Mouse (Mus musculus) neural tube, embryonic 13.5 days (tissue): ENCODE results near the gene Tomm20. TPM values are rescaled to one million over a fixed set of nuclear protein-coding genes. Genes with fewer than 3 reads are reported as not detected.

ENCODE experiments used
- ATAC-seq: fragments of 200-750 bp; cut with Nextera tagmentation; 2 replicates; pipeline ENCODE4 v1.8.0; 2017; ENCODE audit warnings: low read depth, mild to moderate bottlenecking, moderate TSS enrichment, moderate library complexity
- H3K27ac ChIP-seq: fragments of 300-500 bp; sonication (generic); replicated peaks from 2 replicates; pipeline ENCODE4 v1.5.1; 2015; ENCODE audit warnings: moderate library complexity, mild to moderate bottlenecking, inconsistent platforms
- H3K27me3 ChIP-seq: fragments of 300-500 bp; sonication (generic); 2 replicates; pipeline ENCODE4 v1.6.1; 2015; ENCODE audit warnings: mild to moderate bottlenecking, inconsistent platforms
- H3K36me3 ChIP-seq: fragments of 300-500 bp; sonication (generic); 2 replicates; pipeline ENCODE4 v1.6.1; 2015; ENCODE audit warnings: mild to moderate bottlenecking, inconsistent platforms
- H3K4me1 ChIP-seq: fragments of 300-500 bp; sonication (generic); replicated peaks from 2 replicates; pipeline ENCODE4 v1.6.1; 2015; ENCODE audit warnings: inconsistent platforms
- H3K4me2 ChIP-seq: fragments of 300-500 bp; sonication (generic); 2 replicates; pipeline ENCODE4 v1.6.1; 2015; ENCODE audit warnings: inconsistent platforms, mild to moderate bottlenecking, moderate library complexity
- H3K4me3 ChIP-seq: fragments of 300-500 bp; sonication (generic); 2 replicates; pipeline ENCODE4 v1.5.1; 2015; ENCODE audit warnings: mild to moderate bottlenecking, inconsistent platforms
- H3K9ac ChIP-seq: fragments of 300-500 bp; sonication (generic); 2 replicates; pipeline ENCODE4 v1.6.1; 2015; ENCODE audit warnings: moderate library complexity, mild to moderate bottlenecking, inconsistent platforms
- H3K9me3 ChIP-seq: fragments of 300-500 bp; sonication (generic); 2 replicates; pipeline ENCODE4 v1.6.1; 2016; ENCODE audit warnings: inconsistent platforms
- WGBS: fragments of 180-500 bp; shearing (Covaris S2); methylation state at CpG from one replicate; pipeline ENCODE4 v1.1.7; 2015; 5-methylcytosine and 5-hydroxymethylcytosine counted together
- polyA plus RNA-seq: library from polyadenylated mRNA; unstranded; fragments of >200 nt; fragmentation: Nextera tagmentation; extraction: Ambion mirVana; gene quantifications from 2 replicates; pipeline ENCODE4 v1.2.1, GENCODE M21; 2015

Gene Tomm20
- polyA plus RNA-seq, 1 experiment from 2014 or later: 211 TPM

DNA sequence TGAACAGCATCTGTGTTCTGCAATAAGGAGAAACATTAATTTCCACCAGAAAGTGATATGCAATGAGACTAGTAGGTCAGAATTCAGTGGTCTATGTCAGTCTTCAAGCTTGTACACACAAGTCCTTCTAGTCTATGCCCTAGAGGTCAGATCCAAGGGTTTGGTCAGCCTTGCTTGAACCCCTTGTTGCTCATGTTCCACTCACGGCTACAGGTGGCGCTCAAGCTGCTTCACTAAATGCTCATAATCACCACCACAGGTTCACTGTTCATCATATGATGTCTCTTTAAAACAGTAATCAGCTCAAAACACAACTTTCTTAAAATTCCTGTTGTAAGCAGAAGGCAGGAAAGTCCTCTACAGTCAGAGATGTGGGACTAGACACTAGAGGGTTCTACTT, 3.9 kb upstream of the Tomm20 start:
- no peaks in the 10 kb centered on the region for H3K9me3 ChIP-seq
- H3K4me1 ChIP-seq: peaks cover 8% of the 10 kb centered on the region
- no peak overlapping the region for H3K4me2 ChIP-seq
- H3K27me3 ChIP-seq: no peaks in the 10 kb centered on the region
- H3K36me3 ChIP-seq: peaks cover 61% of the 10 kb centered on the region
- H3K27ac ChIP-seq: no peak overlapping the region
- ATAC-seq: no peak
- H3K9ac ChIP-seq: no peak overlapping the region
- H3K4me3 ChIP-seq: no peak overlapping the region
- WGBS: 90% methylated on average over 2 of the region's 2 CpGs

DNA sequence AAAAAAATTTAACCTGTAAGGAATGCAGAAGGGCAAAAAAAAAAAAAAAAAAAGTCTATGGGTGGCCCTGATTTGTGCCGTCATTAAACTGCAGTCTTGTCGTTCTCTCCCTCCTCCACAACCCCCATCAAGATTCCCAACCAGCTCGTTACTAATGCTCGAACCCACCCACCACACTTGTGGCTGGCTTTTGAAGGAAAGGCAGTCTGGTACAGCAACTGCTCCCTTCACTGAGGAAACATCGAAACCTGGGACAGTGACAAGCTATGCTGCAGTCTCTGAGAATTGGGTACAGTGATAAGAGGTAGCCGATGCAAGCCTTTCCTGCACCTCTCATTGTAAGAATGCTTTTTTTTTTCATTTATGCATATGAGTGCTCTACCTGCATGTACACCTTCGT, 800 bp upstream of the Tomm20 start:
- H3K9ac ChIP-seq: peak overlapping the region; percentile 92; the same call in 1 of the 2 replicates
- WGBS: 76% methylated on average over 7 of the region's 7 CpGs

DNA sequence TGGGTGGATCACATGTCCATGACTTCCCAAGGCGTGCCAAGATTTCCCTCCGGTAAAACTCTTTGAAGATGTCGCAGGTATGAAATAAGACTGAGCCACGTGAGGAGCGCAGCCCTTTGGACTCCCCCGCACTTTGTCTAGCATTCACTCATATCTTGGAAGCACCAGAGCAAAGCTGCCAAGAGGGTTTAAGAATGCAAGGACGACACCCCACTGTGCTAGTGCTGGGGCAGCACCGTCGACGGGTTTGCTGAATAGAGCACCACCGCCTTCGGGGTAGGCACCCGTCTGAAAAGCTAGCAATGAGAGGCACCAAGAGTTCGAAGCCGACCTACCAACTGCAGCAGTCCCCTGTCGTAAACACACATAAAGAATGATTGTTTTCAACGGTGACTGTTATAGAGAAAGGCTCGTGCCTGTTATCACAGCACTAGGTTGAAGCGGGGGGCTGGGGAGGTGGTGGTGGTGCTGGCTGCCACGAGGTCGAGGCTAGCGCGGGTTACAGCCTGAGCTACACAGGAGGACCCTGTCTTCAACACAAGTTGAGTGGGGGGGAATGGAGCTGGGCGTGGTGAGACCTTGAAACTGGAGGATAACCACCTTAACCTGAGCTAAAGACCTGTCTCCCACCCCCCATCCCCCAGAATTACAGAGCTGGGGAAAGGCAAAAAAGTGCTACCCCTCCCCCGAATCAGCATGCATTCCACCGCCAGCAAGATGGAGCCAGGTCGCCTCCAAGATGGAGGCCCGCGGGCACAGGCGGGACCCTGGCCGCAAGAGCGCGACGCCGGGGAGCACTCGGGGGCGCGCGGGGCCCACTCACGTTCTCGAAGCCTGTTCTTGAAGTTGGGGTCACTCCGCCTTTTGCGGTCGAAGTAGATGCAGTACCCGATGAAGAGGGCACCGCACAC, 608 bp downstream of the Tomm20 start:
- no peaks in the 10 kb centered on the region for H3K9me3 ChIP-seq
- H3K4me1 ChIP-seq: peaks cover 32% of the 10 kb centered on the region
- ATAC-seq: peak; percentile 79
- H3K27me3 ChIP-seq: no peaks in the 10 kb centered on the region
- peaks cover 19% of the 10 kb centered on the region for H3K36me3 ChIP-seq
- H3K9ac ChIP-seq: peak overlapping the region; percentile 92
- WGBS: under 1% methylated on average over 46 of the region's 46 CpGs
- H3K4me3 ChIP-seq: peak overlapping the region; percentile 87
- peak overlapping the region; percentile 83 for H3K4me2 ChIP-seq
- H3K27ac ChIP-seq: peak overlapping the region; percentile 86

More for the DNA sequence above, 800 bp upstream of the Tomm20 start:
- H3K4me3 ChIP-seq: no peak overlapping the region
- no peaks in the 10 kb centered on the region for H3K9me3 ChIP-seq
- H3K27me3 ChIP-seq: no peaks in the 10 kb centered on the region
- peak overlapping the region; percentile 83 for H3K4me2 ChIP-seq
- H3K27ac ChIP-seq: peak overlapping the region; percentile 86
- H3K36me3 ChIP-seq: peaks cover 33% of the 10 kb centered on the region
- no peak for ATAC-seq
- H3K4me1 ChIP-seq: peaks cover 32% of the 10 kb centered on the region

DNA sequence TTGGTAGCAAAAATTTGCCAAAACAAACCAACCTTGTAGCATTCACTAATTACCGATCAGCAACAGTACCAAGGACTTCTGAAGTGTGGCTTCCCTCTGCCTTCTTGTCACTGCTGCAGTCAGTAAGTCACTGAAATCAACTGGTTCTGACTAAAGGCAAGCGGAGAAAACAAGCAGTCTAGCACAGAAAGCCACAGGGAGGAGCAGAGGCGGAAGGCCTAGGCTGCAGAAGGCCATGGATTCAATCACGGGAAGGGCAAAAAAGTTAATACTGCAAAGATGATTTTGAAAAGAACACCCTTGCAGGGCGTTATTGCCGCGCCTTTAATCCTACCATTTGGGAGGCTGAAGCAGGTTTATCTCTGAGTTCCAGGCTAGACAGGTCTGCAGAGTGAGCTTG, 2.1 kb downstream of the Tomm20 start:
- H3K4me3 ChIP-seq: 0 out of 2 replicates have a peak overlapping the region, but pooled peaks have one; percentile 87
- peak overlapping the region; percentile 83 for H3K4me2 ChIP-seq
- H3K4me1 ChIP-seq: peaks cover 32% of the 10 kb centered on the region

DNA sequence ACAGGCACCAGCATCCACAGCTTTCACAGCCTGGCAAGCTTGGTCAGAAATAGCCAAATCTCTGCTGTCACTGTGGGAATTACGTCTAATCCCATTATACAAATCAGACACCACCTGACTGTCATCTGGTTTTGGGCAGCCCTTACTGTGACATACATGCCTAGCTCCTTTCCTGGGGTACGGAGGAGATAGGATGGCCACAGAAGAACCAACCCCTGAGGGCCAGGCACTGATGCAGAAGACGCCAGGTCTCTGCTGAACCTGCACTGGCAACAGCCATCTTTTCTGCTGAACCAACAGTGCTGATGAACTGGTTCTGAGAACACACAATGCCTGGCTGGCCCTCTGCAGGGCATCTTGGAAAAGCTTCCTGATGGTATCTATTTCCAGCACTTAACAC, 8.3 kb downstream of the Tomm20 start:
- WGBS: 96% methylated on average over 3 of the region's 3 CpGs
- Histone ChIP-seq H3K36me3 (peaks cover 66% of the 10 kb centered on the region), H3K27me3 (no peaks in the 10 kb centered on the region), H3K4me1 (peaks cover 7% of the 10 kb centered on the region; the same call in 1 of the 2 replicates), H3K9ac (no peak overlapping the region), H3K4me3 (no peak overlapping the region), H3K4me2 (no peak overlapping the region), H3K27ac (no peak overlapping the region), H3K9me3 (no peaks in the 10 kb centered on the region)
- ATAC-seq: no peak

More for the DNA sequence above, 2.1 kb downstream of the Tomm20 start:
- H3K27ac ChIP-seq: no peak overlapping the region
- no peaks in the 10 kb centered on the region for H3K9me3 ChIP-seq
- peaks cover 21% of the 10 kb centered on the region for H3K36me3 ChIP-seq
- WGBS: 96% methylated on average over 7 of the region's 7 CpGs
- H3K27me3 ChIP-seq: no peaks in the 10 kb centered on the region
- ATAC-seq: no peak
- no peak overlapping the region for H3K9ac ChIP-seq

DNA sequence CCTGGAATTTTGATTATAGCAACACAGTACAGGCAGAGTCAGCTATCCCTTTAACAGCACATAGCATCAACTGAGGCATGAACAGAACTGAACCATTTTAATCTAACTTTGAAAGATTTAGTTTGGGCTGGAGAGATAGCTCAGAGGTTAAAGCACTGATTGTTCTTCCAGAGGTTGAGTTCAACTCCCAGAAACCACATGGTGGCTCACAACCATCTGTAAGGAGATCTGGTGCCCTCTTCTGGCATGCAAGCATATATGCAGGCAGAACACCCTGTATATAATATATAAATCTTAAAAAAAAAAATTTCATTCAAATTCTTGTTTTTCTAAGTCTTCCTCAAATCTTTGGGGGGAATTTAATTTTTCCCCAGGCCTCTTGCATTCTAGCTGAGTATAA, 9.7 kb downstream of the Tomm20 start:
- Histone ChIP-seq H3K9ac (no peak overlapping the region), H3K4me2 (no peak overlapping the region), H3K4me1 (no peaks in the 10 kb centered on the region), H3K27ac (no peak overlapping the region), H3K9me3 (no peaks in the 10 kb centered on the region), H3K4me3 (no peak overlapping the region), H3K27me3 (no peaks in the 10 kb centered on the region), H3K36me3 (peaks cover 77% of the 10 kb centered on the region)
- no peak for ATAC-seq

DNA sequence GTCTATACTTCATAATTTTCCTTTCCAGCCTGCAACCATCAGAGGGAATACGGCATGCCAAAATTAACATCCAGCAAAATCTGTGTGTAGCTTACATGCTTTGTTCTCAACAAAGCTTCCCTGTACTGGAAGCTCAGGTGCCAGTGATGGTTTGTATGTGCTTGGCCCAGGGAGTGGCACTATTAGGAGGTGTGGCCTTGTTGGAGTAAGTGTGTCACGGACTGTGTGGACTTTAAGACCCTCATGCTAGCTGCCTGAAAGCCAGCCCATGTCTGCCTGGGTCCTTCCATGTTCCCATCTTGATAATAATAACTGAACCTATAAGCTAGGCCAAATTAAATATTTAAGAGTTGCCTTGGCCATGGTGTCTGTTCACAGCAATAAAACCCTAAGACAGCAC, 10.3 kb downstream of the Tomm20 start:
- ATAC-seq: no peak
- 94% methylated on average over 2 of the region's 2 CpGs for WGBS

DNA sequence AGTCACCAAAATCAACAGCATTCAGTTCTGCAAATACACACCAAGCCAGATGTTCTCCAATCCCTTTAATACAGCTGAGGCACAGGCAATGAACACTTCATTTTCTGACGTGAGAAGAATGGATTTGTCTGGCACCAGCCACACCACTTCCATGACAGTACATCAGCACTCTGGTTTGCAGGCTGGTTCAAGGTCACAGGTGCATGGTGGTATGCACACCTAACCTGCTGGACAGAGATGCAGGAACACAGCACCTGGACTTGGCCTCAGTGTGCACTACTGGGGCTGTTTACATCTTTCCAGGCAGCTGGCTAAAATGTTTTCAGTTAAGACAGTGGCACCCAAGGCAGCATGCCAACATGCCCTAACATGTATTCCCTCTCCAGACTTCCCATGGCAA, 13.0 kb downstream of the Tomm20 start:
- Histone ChIP-seq H3K27ac (no peak overlapping the region), H3K36me3 (peaks cover 76% of the 10 kb centered on the region), H3K4me1 (no peaks in the 10 kb centered on the region), H3K4me3 (no peak overlapping the region), H3K9me3 (no peaks in the 10 kb centered on the region), H3K27me3 (no peaks in the 10 kb centered on the region), H3K9ac (no peak overlapping the region), H3K4me2 (no peak overlapping the region)
- whole genome bisulfite sequencing: 86% methylated on average over 1 of the region's 1 CpGs
- no peak for ATAC-seq

More for the DNA sequence above, 10.3 kb downstream of the Tomm20 start:
- no peak overlapping the region for H3K4me2 ChIP-seq
- H3K36me3 ChIP-seq: peaks cover 81% of the 10 kb centered on the region
- H3K9ac ChIP-seq: no peak overlapping the region
- H3K4me1 ChIP-seq: no peaks in the 10 kb centered on the region
- H3K9me3 ChIP-seq: no peaks in the 10 kb centered on the region
- H3K27me3 ChIP-seq: no peaks in the 10 kb centered on the region
- no peak overlapping the region for H3K4me3 ChIP-seq
- H3K27ac ChIP-seq: no peak overlapping the region

DNA sequence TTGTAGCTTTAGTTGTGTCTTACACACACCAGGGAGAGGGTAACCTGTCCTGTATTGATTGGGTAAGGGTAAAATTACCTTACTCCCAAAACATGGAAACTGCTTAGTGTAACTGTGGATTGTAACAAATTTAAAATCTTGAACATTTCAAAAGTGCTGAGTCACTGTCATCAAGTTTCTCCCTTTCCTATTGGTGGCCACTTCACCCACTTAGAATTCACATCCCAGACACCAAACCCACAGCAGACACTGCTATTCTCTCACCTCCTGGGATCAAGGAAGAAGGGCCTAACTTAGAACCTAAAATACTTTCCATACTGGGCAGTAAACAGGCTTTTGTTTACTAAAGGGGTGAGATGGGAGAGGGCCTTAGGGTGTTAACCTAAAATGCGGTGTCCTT, 13.4 kb downstream of the Tomm20 start:
- no peak for ATAC-seq
- Histone ChIP-seq H3K4me1 (no peaks in the 10 kb centered on the region), H3K36me3 (peaks cover 72% of the 10 kb centered on the region), H3K9me3 (no peaks in the 10 kb centered on the region), H3K27me3 (no peaks in the 10 kb centered on the region), H3K4me3 (no peak overlapping the region), H3K4me2 (no peak overlapping the region), H3K27ac (no peak overlapping the region), H3K9ac (no peak overlapping the region)
- WGBS: 90% methylated on average over 1 of the region's 1 CpGs

DNA sequence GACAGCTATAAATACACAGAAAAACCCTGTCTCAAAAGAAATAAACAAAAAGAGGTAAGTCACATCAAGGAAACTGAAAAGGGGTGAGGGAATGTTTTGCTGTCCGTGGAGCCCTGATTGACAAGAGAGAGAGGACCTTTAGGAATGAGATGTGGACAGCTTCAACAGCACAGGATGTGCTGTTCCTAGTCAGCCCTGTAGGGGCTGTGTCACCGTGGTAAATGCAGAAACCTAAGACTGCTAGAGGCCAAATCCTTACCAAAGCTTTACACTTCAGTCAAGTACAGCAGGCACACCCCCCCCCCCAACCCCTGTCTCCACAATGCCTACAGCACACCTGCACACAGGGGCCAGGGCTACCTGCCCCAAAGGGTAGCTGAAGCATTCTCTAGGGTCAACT, 13.9 kb downstream of the Tomm20 start:
- H3K4me1 ChIP-seq: no peaks in the 10 kb centered on the region
- ATAC-seq: no peak
- no peaks in the 10 kb centered on the region for H3K27me3 ChIP-seq
- no peak overlapping the region for H3K4me2 ChIP-seq
- no peak overlapping the region for H3K4me3 ChIP-seq
- H3K9ac ChIP-seq: no peak overlapping the region
- 52% methylated on average over 2 of the region's 2 CpGs for WGBS
- H3K36me3 ChIP-seq: peaks cover 67% of the 10 kb centered on the region
- H3K27ac ChIP-seq: no peak overlapping the region
- no peaks in the 10 kb centered on the region for H3K9me3 ChIP-seq

DNA sequence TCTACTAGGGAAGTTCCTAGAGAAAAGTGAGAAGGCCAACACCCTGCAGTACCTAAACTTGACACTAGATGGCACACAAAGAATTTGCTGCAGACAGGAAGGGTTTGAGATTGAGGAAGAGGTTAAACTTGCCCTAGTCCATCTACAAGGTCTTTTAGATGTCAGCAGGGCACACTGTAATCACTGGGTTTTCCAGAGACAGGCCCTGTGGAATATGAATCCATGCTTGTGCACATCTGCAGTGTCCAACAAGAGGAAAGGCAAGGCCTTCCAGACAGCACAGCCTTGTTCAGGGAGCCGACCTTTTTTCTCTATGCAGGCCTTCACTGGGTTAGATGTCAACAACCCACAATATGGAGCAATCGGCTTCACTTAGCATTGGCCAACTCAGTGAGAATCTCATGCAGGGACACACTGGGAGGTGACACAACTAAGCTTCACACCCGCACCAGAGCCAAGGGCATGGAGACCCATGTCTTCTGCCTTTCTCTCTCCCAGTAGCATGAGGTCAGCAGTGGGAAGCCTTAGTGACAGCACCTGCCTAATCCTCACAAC, 16.0 kb downstream of the Tomm20 start:
- H3K27me3 ChIP-seq: no peaks in the 10 kb centered on the region
- ATAC-seq: no peak; the same call in 1 of the 2 replicates
- H3K27ac ChIP-seq: no peak overlapping the region

DNA sequence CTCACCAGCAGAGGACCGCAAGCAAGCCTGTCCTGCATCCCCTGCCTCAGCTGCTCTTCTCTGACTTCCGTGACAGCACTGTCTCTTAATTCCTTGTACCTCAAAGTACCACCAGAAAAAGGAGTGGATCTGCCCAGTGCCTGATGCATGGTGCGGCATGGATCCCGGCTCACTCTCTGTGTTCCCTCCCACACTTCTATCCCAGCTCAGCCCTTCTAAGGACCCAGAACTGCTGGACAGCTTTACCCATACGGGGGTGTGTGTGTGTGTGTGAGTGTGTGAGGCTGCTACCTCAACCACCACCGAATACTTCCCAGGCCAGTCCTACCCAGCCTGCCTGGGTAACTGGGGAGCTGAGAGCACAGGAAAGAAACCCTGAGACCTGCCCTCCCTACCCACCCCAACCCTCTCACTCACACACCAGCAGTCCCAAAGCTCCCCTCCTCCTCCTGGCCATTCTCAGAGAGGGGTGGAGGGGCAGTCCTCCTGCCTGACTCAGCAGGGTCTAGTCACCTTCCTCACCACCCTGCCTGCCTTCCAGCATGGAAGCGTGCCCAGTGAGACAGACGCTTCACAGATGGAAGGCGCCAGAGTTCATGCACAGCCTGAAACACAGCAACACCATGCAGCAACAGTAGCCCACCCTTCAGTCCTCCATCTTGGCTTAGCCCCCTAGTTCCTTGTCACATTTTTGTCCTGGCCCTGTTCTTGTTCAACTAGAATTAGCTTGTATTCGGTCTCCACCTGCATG, 16.7 kb downstream of the Tomm20 start:
- no peak for ATAC-seq
- no peak overlapping the region for H3K4me3 ChIP-seq

More for the DNA sequence above, 16.0 kb downstream of the Tomm20 start:
- Histone ChIP-seq H3K9ac (no peak overlapping the region), H3K9me3 (no peaks in the 10 kb centered on the region), H3K36me3 (peaks cover 49% of the 10 kb centered on the region), H3K4me2 (no peak overlapping the region), H3K4me3 (no peak overlapping the region), H3K4me1 (no peaks in the 10 kb centered on the region)
- 79% methylated on average over 3 of the region's 3 CpGs for WGBS

More for the DNA sequence above, 16.7 kb downstream of the Tomm20 start:
- H3K36me3 ChIP-seq: peaks cover 44% of the 10 kb centered on the region
- no peaks in the 10 kb centered on the region for H3K9me3 ChIP-seq
- no peak overlapping the region for H3K27ac ChIP-seq
- no peaks in the 10 kb centered on the region for H3K27me3 ChIP-seq
- no peak overlapping the region for H3K9ac ChIP-seq
- no peaks in the 10 kb centered on the region for H3K4me1 ChIP-seq
- no peak overlapping the region for H3K4me2 ChIP-seq
- WGBS: 93% methylated on average over 10 of the region's 10 CpGs
